Mouse (Mus musculus) gastrocnemius, postnatal 36 days (tissue): ENCODE results near the gene Sdhd. TPM values are rescaled to one million over a fixed set of nuclear protein-coding genes. Genes with fewer than 3 reads are reported as not detected.

Source experiments
- total RNA-seq, 2 experiments: library from RNA; stranded (reverse); gene quantifications; 2 replicates each; pipeline ENCODE4 v1.2.3; 2021

Gene Sdhd
- total RNA-seq, 2 experiments from 2014 or later, result 313 to 336 TPM

Other genes starting within 250 kb of the Sdhd start
- gene Plet1, start 109.3 kb downstream of the Sdhd start, total RNA-seq, result not detected
- 10 to 100 TPM in 1 of 2 experiments, 1 to 10 TPM in 1; 9.5 to 10.0 TPM for gene Pts, start 75.1 kb downstream of the Sdhd start, total RNA-seq
- gene Il18, start 49.0 kb downstream of the Sdhd start, total RNA-seq, result 1 to 10 TPM in 1 of 2 experiments, under 1 TPM in 1; 0.87 to 1.4 TPM
- under 1 TPM in 1 of 2 experiments, not detected in 1; 0.36 TPM for gene Bco2, start 48.6 kb downstream of the Sdhd start, total RNA-seq
- gene Tex12, start 42.5 kb downstream of the Sdhd start, total RNA-seq, result not detected
- gene Timm8b, start 98 bp upstream of the Sdhd start, total RNA-seq, result 100 to 1,000 TPM; 184 to 202 TPM
- gene Pih1d2, start 13.5 kb upstream of the Sdhd start, total RNA-seq, result under 1 TPM in 1 of 2 experiments, not detected in 1; 0.96 TPM
- gene Nkapd1, start 13.7 kb upstream of the Sdhd start, total RNA-seq, result 10 to 100 TPM in 1 of 2 experiments, 1 to 10 TPM in 1; 8.1 to 11.4 TPM
- 100 to 1,000 TPM; 207 to 232 TPM for gene Dlat, start 56.0 kb upstream of the Sdhd start, total RNA-seq
- 1 to 10 TPM; 1.4 to 3.5 TPM for gene Dixdc1, start 135.7 kb upstream of the Sdhd start, total RNA-seq
- 1 to 10 TPM; 1.8 to 4.2 TPM for gene 2310030G06Rik, start 142.7 kb upstream of the Sdhd start, total RNA-seq
- 1,000 to 10,000 TPM; 1,018 to 1,083 TPM for gene Cryab, start 147.5 kb upstream of the Sdhd start, total RNA-seq
- 100 to 1,000 TPM; 118 to 134 TPM for gene Hspb2, start 148.5 kb upstream of the Sdhd start, total RNA-seq
- gene Fdxacb1, start 164.4 kb upstream of the Sdhd start, total RNA-seq, result 1 to 10 TPM; 4.3 to 4.6 TPM
- gene Alg9, start 171.2 kb upstream of the Sdhd start, total RNA-seq, result 10 to 100 TPM in 1 of 2 experiments, 1 to 10 TPM in 1; 7.1 to 10.2 TPM
- gene 1110032A03Rik, start 171.7 kb upstream of the Sdhd start, total RNA-seq, result 10 to 100 TPM in 1 of 2 experiments, 1 to 10 TPM in 1; 9.8 to 11.2 TPM
- gene Ppp2r1b, start 241.5 kb upstream of the Sdhd start, total RNA-seq, result 1 to 10 TPM; 4.9 to 5.9 TPM